Mouse (Mus musculus): ENCODE results near the gene Olfr503. TPM values are rescaled to one million over a fixed set of nuclear protein-coding genes. Genes with fewer than 3 reads are reported as not detected.
"Not testable (repeated sequence)": the region's sequence is repeated elsewhere in the genome, so short reads cannot be mapped to it uniquely, and the experiment has no call there.

Olfr503 gene
- total RNA-seq (2021), result not detected
- not detected in 2 replicates for polyA plus RNA-seq (2012; rRNA removed)
- long read RNA-seq, result 0 reads

DNA sequence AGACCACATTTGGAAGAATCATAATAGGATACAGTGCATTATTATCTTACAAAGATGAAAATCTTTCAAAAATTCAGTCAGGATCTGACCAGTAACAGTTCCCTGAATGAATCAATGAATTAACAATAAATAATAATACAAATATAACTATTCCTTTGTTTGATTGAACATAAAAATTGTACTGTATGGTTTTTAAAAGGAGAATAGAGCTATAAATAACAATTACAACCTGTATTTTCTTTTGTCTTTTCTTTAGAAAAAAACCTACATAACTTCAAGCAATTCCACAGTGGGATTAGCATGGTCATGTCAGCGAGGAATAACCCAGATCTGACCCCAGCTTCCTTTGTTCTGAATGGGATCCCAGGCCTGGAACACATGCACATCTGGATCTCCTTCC is at the start of gene Olfr503:
Gene Olfr503, plus strand, starts transcription at position 301 of the 400 bp plus-strand sequence.
- DNase-seq, result not testable (repeated sequence)

DNA sequence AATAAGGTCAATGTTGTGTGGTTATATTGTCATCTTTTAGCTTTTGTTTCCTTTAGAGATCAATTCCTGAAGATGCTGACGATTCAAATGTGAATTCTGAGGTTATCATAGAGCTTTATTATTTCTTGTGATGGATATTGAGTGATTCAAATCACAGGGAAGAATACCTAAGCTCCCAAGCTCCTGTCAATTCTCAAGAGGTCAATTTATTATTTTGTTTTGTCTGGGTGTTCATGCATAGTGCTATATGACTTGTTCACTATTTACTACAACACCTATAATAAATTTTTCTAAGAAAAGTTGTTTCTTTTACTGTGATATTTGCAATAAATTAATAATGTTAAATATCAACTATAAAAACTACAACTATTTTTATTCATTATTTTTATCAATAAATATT is 19.4 kb upstream of the Olfr503 start, which contains the start of gene Olfr502:
Gene Olfr502, minus strand, starts transcription at position 101 of the 400 bp plus-strand sequence.
- no peak for DNase-seq

DNA sequence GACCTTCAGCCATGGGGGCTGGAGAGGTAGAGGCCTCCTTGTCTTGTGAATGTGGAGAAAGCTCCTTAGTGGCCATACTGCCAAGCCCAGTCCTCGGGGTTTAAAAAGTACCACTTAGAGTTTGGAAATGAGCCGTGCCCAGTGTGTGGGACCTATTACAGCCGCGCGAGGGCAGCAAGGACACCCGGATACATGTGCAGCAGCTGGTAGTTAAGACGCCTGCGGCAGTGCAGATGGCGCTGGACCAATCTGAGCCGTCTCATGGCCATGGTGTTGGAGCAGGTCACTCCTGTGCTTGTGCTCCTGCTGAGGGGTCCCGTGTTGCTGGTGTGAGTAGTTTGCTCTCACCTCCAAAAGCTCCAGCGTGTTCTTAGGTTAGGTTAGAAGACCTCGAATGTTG is 1.9 kb upstream of the Olfr503 start:
- no peak for DNase-seq

DNA sequence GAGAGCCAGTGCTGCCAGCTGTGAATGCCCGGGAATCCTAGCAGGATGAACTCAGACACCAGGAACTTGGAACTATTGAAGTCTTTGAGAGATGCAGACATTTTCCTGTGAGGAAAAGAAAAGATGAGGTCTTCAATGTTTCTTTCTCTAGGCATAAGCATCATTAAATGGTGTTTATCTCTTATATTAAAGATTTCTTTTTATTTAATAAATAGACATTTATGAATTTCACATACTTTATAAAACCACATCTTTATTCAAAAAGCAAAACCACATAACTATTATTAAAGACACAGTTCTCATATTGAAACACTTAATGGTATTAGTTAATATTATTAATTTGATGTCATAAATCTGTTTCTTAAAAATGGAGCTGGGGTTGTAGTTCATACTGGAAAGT is 21.4 kb downstream of the Olfr503 start, which contains the start of gene Olfr504:
Gene Olfr504, minus strand, starts transcription at position 101 of the 400 bp plus-strand sequence.
- no peak for DNase-seq

DNA sequence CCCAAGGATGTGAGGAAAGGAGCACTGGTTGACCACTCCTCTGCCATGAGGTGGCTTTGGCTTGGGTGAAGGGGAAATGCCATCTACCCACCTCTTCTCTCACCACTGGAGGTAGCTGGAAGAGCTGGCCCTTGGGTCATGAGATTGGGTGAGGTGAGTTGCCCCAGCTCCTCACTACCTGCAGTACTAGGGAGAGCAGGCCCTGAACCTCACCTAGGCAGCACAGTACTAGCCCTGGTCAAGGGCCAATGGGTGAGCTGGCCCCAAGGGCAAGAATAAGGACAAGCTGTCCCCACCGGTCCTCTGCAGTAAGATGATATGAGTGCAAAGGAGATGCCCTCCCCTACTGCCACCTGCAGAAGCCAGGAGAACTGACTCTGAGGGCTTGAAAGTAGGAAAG is 45.5 kb downstream of the Olfr503 start:
- DNase-seq, result no peak

Other genes starting within 250 kb of the Olfr503 start
- gene Olfr491, start 231.1 kb upstream of the Olfr503 start, total RNA-seq (2021), result not detected
- gene Olfr491, start 231.1 kb upstream of the Olfr503 start, polyA plus RNA-seq (2012; rRNA removed), result not detected in 2 replicates
- not detected for gene Olfr492, start 220.9 kb upstream of the Olfr503 start, total RNA-seq (2021)
- not detected in 2 replicates for gene Olfr492, start 220.9 kb upstream of the Olfr503 start, polyA plus RNA-seq (2012; rRNA removed)
- gene Olfr493, start 197.5 kb upstream of the Olfr503 start, total RNA-seq (2021), result not detected
- gene Olfr493, start 197.5 kb upstream of the Olfr503 start, polyA plus RNA-seq (2012; rRNA removed), result not detected in 2 replicates
- not detected for gene Olfr494, start 179.2 kb upstream of the Olfr503 start, total RNA-seq (2021)
- not detected in 2 replicates for gene Olfr494, start 179.2 kb upstream of the Olfr503 start, polyA plus RNA-seq (2012; rRNA removed)
- not detected for gene Olfr495, start 151.4 kb upstream of the Olfr503 start, total RNA-seq (2021)
- not detected in 2 replicates for gene Olfr495, start 151.4 kb upstream of the Olfr503 start, polyA plus RNA-seq (2012; rRNA removed)
- not detected for gene Olfr497, start 124.1 kb upstream of the Olfr503 start, total RNA-seq (2021)
- gene Olfr497, start 124.1 kb upstream of the Olfr503 start, polyA plus RNA-seq (2012; rRNA removed), result not detected in 2 replicates
- not detected for gene Olfr498, start 79.2 kb upstream of the Olfr503 start, total RNA-seq (2021)
- gene Olfr498, start 79.2 kb upstream of the Olfr503 start, polyA plus RNA-seq (2012; rRNA removed), result not detected in 2 replicates
- gene Olfr502, start 19.5 kb upstream of the Olfr503 start, total RNA-seq (2021), result not detected
- gene Olfr502, start 19.5 kb upstream of the Olfr503 start, polyA plus RNA-seq (2012; rRNA removed), result not detected in 2 replicates
- gene Olfr504, start 21.3 kb downstream of the Olfr503 start, total RNA-seq (2021), result not detected
- not detected in 2 replicates for gene Olfr504, start 21.3 kb downstream of the Olfr503 start, polyA plus RNA-seq (2012; rRNA removed)
- gene Olfr506, start 66.3 kb downstream of the Olfr503 start, total RNA-seq (2021), result not detected
- gene Olfr506, start 66.3 kb downstream of the Olfr503 start, polyA plus RNA-seq (2012; rRNA removed), result not detected in 2 replicates
- gene Olfr507, start 77.3 kb downstream of the Olfr503 start, total RNA-seq (2021), result not detected
- not detected in 2 replicates for gene Olfr507, start 77.3 kb downstream of the Olfr503 start, polyA plus RNA-seq (2012; rRNA removed)
- gene Olfr508, start 85.5 kb downstream of the Olfr503 start, total RNA-seq (2021), result not detected
- not detected in 2 replicates for gene Olfr508, start 85.5 kb downstream of the Olfr503 start, polyA plus RNA-seq (2012; rRNA removed)
- gene Olfr509, start 107.4 kb downstream of the Olfr503 start, total RNA-seq (2021), result not detected
- gene Olfr509, start 107.4 kb downstream of the Olfr503 start, polyA plus RNA-seq (2012; rRNA removed), result not detected in 2 replicates
- gene Olfr510, start 121.9 kb downstream of the Olfr503 start, total RNA-seq (2021), result not detected
- not detected in 2 replicates for gene Olfr510, start 121.9 kb downstream of the Olfr503 start, polyA plus RNA-seq (2012; rRNA removed)
- gene Olfr512, start 168.8 kb downstream of the Olfr503 start, total RNA-seq (2021), result not detected
- not detected in 2 replicates for gene Olfr512, start 168.8 kb downstream of the Olfr503 start, polyA plus RNA-seq (2012; rRNA removed)
- not detected for gene Olfr513, start 206.4 kb downstream of the Olfr503 start, total RNA-seq (2021)
- not detected in 2 replicates for gene Olfr513, start 206.4 kb downstream of the Olfr503 start, polyA plus RNA-seq (2012; rRNA removed)

Measured in adrenal gland, adult 2 months (tissue).